Mouse (Mus musculus): Measurements from ENCODE around the gene Cdk13. TPM values are rescaled to one million over a fixed set of nuclear protein-coding genes. Genes with fewer than 3 reads are reported as not detected.

The Cdk13 gene
- polyA plus RNA-seq, 1 experiment from 2014 or later: 20.9 TPM

GRCm38 (mm10) chr13:17817226-17817625, 12.3 kb upstream of the Cdk13 start:
- Histone ChIP-seq H3K27me3 (replicated peaks; ENCODE audit: control insufficient read depth, insufficient read depth, low read length) (no peaks in the 10 kb centered on the region), H3K4me2 (ENCODE audit: low read length) (no peak overlapping the region), H3K9me3 (ENCODE audit: control insufficient read depth, low read length) (no peaks in the 10 kb centered on the region), H3K27ac (ENCODE audit: low read depth) (no peak overlapping the region), H3K4me1 (replicated peaks; ENCODE audit: control insufficient read depth, insufficient read depth, low read length) (no peaks in the 10 kb centered on the region), H3K36me3 (ENCODE audit: control insufficient read depth, insufficient read depth, low read length) (no peaks in the 10 kb centered on the region), H3K4me3 (ENCODE audit: low read depth, low read length) (no peak overlapping the region), H3K9ac (ENCODE audit: low read length) (no peak overlapping the region)
- no peak for ATAC-seq (replicated peaks; ENCODE audit: low FRiP score, low TSS enrichment, low read depth)
- 93% methylated on average over 2 of the region's 2 CpGs for WGBS
- DNase-seq (ENCODE audit: low spot score): no peak

DNA sequence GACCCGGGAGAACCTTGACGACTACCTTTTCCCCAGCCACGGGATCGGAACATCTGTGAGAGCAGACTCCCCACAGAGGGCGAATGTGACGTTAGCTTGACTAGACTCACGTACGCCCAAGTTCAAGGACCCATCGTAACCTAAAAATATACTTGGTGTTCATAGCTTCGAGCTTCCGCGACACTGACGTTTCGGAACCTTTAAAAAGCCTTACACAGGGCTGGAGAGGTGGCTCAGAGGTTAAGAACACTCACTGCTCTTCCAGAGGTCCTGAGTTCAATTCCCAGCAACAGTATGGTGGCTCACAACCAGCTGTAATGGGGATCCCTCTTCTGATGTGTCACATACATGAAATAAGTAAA, 698 bp upstream of the Cdk13 start:
- peak overlapping the region; percentile 94 for H3K9ac ChIP-seq (ENCODE audit: low read length)
- peak overlapping the region; percentile 73 for H3K4me2 ChIP-seq (ENCODE audit: low read length)
- no peak for ATAC-seq (replicated peaks; ENCODE audit: low FRiP score, low TSS enrichment, low read depth)
- H3K4me1 ChIP-seq (replicated peaks; ENCODE audit: control insufficient read depth, insufficient read depth, low read length): peaks cover 13% of the 10 kb centered on the region
- peak overlapping the region; percentile 97 for H3K27ac ChIP-seq (ENCODE audit: low read depth)
- DNase-seq (ENCODE audit: low spot score): no peak
- under 1% methylated on average over 14 of the region's 14 CpGs for WGBS
- H3K9me3 ChIP-seq (ENCODE audit: control insufficient read depth, low read length): no peaks in the 10 kb centered on the region
- H3K27me3 ChIP-seq (replicated peaks; ENCODE audit: control insufficient read depth, insufficient read depth, low read length): no peaks in the 10 kb centered on the region
- peaks cover 3% of the 10 kb centered on the region; the same call in 1 of the 2 replicates for H3K36me3 ChIP-seq (ENCODE audit: control insufficient read depth, insufficient read depth, low read length)
- peak overlapping the region; percentile 93 for H3K4me3 ChIP-seq (ENCODE audit: low read depth, low read length)

GRCm38 (mm10) chr13:17804058-17804841, 647 bp downstream of the Cdk13 start:
- WGBS: under 1% methylated on average over 76 of the region's 105 CpGs

DNA sequence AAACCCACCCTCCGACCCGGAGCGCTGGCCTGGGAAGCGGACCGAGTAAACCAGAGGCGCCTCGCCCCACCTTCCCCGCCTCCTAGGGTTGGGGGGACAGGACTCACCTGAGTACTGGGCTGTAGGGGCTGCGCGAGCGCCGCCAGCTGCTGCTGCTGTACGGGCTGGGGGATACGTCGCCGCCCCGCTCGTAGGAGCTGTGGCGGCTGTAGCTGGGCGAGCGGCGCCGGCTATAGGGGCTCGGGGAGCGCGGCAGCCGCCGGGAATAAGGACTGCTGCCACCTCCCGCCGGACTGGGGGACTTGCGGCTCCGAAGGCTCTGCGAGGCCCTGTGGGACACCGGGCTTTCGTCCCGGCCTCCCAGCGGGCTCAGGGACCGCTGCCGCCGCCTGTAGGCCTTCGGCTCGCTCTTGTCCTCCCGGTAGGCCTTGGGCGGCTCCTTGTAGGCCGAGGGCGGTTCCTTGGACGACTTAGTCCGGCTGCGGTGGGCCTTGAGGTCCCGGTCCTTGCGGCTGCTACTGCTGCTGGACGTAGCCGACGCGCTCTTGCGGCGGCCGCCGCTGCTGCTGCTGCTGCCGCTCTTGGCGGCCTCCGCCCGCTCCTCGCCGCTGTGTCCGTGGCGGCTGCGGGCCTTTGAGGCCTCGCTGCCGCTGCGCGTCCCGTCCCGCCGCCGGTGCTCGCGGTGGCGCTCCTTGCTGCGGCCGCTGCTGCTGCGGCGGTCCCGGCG, 1.4 kb downstream of the Cdk13 start:
- DNase-seq (ENCODE audit: low spot score): peak; percentile 88
- Histone ChIP-seq H3K9me3 (ENCODE audit: control insufficient read depth, low read length) (no peaks in the 10 kb centered on the region), H3K27ac (ENCODE audit: low read depth) (peak overlapping the region; percentile 97), H3K4me1 (replicated peaks; ENCODE audit: control insufficient read depth, insufficient read depth, low read length) (peaks cover 19% of the 10 kb centered on the region), H3K4me3 (ENCODE audit: low read depth, low read length) (peak overlapping the region; percentile 93), H3K9ac (ENCODE audit: low read length) (peak overlapping the region; percentile 94), H3K36me3 (ENCODE audit: control insufficient read depth, insufficient read depth, low read length) (peaks cover 13% of the 10 kb centered on the region; the same call in 1 of the 2 replicates), H3K4me2 (ENCODE audit: low read length) (peak overlapping the region; percentile 73), H3K27me3 (replicated peaks; ENCODE audit: control insufficient read depth, insufficient read depth, low read length) (no peaks in the 10 kb centered on the region)
- under 1% methylated on average over 74 of the region's 85 CpGs for WGBS
- peak; percentile 16 for ATAC-seq (replicated peaks; ENCODE audit: low FRiP score, low TSS enrichment, low read depth)

More at GRCm38 (mm10) chr13:17804058-17804841, 647 bp downstream of the Cdk13 start:
- Histone ChIP-seq H3K27ac (ENCODE audit: low read depth) (peak overlapping the region; percentile 97), H3K27me3 (replicated peaks; ENCODE audit: control insufficient read depth, insufficient read depth, low read length) (no peaks in the 10 kb centered on the region), H3K9ac (ENCODE audit: low read length) (peak overlapping the region; percentile 94), H3K36me3 (ENCODE audit: control insufficient read depth, insufficient read depth, low read length) (peaks cover 13% of the 10 kb centered on the region; the same call in 1 of the 2 replicates), H3K4me3 (ENCODE audit: low read depth, low read length) (peak overlapping the region; percentile 93), H3K4me2 (ENCODE audit: low read length) (peak overlapping the region; percentile 73), H3K4me1 (replicated peaks; ENCODE audit: control insufficient read depth, insufficient read depth, low read length) (peaks cover 19% of the 10 kb centered on the region), H3K9me3 (ENCODE audit: control insufficient read depth, low read length) (no peaks in the 10 kb centered on the region)
- DNase-seq (ENCODE audit: low spot score) (peak; percentile 81), ATAC-seq (replicated peaks; ENCODE audit: low FRiP score, low TSS enrichment, low read depth) (peak; percentile 33; the same call in 1 of the 2 replicates)

GRCm38 (mm10) chr13:17802880-17803279, 2.0 kb downstream of the Cdk13 start:
- no peak for ATAC-seq (replicated peaks; ENCODE audit: low FRiP score, low TSS enrichment, low read depth)
- H3K27ac ChIP-seq (ENCODE audit: low read depth): 0 out of 2 replicates have a peak overlapping the region, but pooled peaks have one; percentile 97
- H3K36me3 ChIP-seq (ENCODE audit: control insufficient read depth, insufficient read depth, low read length): peaks cover 13% of the 10 kb centered on the region; the same call in 1 of the 2 replicates

DNA sequence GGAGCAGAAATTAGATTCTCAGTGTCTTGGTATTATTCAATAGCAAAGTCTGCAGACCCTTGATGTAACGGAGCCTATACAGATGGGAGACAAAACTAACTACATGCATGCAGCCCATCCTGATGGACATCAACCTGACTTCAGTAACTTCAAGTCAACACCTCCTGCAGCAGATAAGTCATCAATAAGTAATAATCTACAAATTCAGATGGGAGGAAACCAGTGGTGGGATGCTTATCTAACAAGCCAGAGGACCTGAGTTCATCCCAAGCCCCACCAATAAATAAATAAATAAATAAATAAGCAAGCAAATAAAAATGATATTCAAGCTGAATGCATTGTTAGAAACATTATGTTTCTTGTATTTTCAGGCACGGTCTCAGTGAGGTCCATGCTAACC, 5.2 kb downstream of the Cdk13 start:
- H3K4me2 ChIP-seq (ENCODE audit: low read length): no peak overlapping the region
- WGBS: 92% methylated on average over 2 of the region's 2 CpGs
- ATAC-seq (replicated peaks; ENCODE audit: low FRiP score, low TSS enrichment, low read depth): no peak
- H3K9me3 ChIP-seq (ENCODE audit: control insufficient read depth, low read length): no peaks in the 10 kb centered on the region
- peaks cover 19% of the 10 kb centered on the region for H3K4me1 ChIP-seq (replicated peaks; ENCODE audit: control insufficient read depth, insufficient read depth, low read length)
- peaks cover 26% of the 10 kb centered on the region for H3K36me3 ChIP-seq (ENCODE audit: control insufficient read depth, insufficient read depth, low read length)
- no peak overlapping the region for H3K4me3 ChIP-seq (ENCODE audit: low read depth, low read length)
- H3K9ac ChIP-seq (ENCODE audit: low read length): no peak overlapping the region
- H3K27me3 ChIP-seq (replicated peaks; ENCODE audit: control insufficient read depth, insufficient read depth, low read length): no peaks in the 10 kb centered on the region
- DNase-seq (ENCODE audit: low spot score): no peak
- H3K27ac ChIP-seq (ENCODE audit: low read depth): no peak overlapping the region

More at GRCm38 (mm10) chr13:17802880-17803279, 2.0 kb downstream of the Cdk13 start:
- DNase-seq (ENCODE audit: low spot score): no peak
- Histone ChIP-seq H3K4me2 (ENCODE audit: low read length) (peak overlapping the region; percentile 73), H3K4me3 (ENCODE audit: low read depth, low read length) (peak overlapping the region; percentile 93), H3K9me3 (ENCODE audit: control insufficient read depth, low read length) (no peaks in the 10 kb centered on the region), H3K27me3 (replicated peaks; ENCODE audit: control insufficient read depth, insufficient read depth, low read length) (no peaks in the 10 kb centered on the region), H3K4me1 (replicated peaks; ENCODE audit: control insufficient read depth, insufficient read depth, low read length) (peaks cover 19% of the 10 kb centered on the region), H3K9ac (ENCODE audit: low read length) (peak overlapping the region; percentile 94)
- WGBS: 4% methylated on average over 3 of the region's 3 CpGs

DNA sequence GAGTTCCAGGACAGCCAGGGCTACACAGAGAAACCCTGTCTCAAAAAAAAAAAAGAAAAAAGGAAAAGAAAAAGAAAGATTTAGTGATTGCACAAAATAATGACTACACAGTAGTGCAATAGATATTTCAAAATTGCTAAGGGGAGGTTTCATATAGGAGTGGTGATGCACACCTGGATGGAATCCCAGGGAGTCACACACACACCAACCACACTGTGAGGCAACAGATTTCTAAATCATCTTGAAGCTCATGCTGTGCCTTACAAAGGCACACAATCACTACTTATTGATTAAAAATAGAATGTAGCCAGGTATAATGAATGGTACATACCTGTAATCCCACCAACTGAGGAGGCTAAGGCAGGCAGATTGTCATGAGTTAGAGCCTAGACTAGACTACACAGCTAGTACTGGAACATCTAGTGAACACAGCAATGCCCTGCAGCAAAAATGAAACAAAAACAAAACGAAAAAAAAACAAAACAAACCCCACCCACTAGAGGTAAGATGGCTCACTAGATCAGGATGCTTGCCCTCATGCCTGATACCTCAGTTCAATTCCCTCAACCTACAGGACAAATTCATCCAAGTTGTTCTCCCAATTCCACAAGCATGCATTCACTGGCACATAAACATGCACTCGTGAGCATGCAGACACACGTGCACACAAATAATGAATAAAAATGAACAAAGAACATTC, 9.0 kb downstream of the Cdk13 start:
- Histone ChIP-seq H3K4me1 (replicated peaks; ENCODE audit: control insufficient read depth, insufficient read depth, low read length) (peaks cover 9% of the 10 kb centered on the region; the same call in 1 of the 2 replicates), H3K9ac (ENCODE audit: low read length) (no peak overlapping the region), H3K4me3 (ENCODE audit: low read depth, low read length) (no peak overlapping the region), H3K4me2 (ENCODE audit: low read length) (no peak overlapping the region), H3K36me3 (ENCODE audit: control insufficient read depth, insufficient read depth, low read length) (peaks cover 29% of the 10 kb centered on the region), H3K27me3 (replicated peaks; ENCODE audit: control insufficient read depth, insufficient read depth, low read length) (no peaks in the 10 kb centered on the region), H3K27ac (ENCODE audit: low read depth) (no peak overlapping the region), H3K9me3 (ENCODE audit: control insufficient read depth, low read length) (no peaks in the 10 kb centered on the region)
- DNase-seq (ENCODE audit: low spot score) (no peak), ATAC-seq (replicated peaks; ENCODE audit: low FRiP score, low TSS enrichment, low read depth) (no peak)
- WGBS: 88% methylated on average over 3 of the region's 3 CpGs

- Histone ChIP-seq H3K4me3 (ENCODE audit: low read depth, low read length) (no peak overlapping the region), H3K4me2 (ENCODE audit: low read length) (no peak overlapping the region), H3K36me3 (ENCODE audit: control insufficient read depth, insufficient read depth, low read length) (no peaks in the 10 kb centered on the region), H3K9ac (ENCODE audit: low read length) (no peak overlapping the region), H3K9me3 (ENCODE audit: control insufficient read depth, low read length) (no peaks in the 10 kb centered on the region), H3K4me1 (replicated peaks; ENCODE audit: control insufficient read depth, insufficient read depth, low read length) (no peaks in the 10 kb centered on the region), H3K27ac (ENCODE audit: low read depth) (no peak overlapping the region), H3K27me3 (replicated peaks; ENCODE audit: control insufficient read depth, insufficient read depth, low read length) (no peaks in the 10 kb centered on the region)
- 90% methylated on average over 5 of the region's 5 CpGs for WGBS
- ATAC-seq (replicated peaks; ENCODE audit: low FRiP score, low TSS enrichment, low read depth) (no peak), DNase-seq (ENCODE audit: low spot score) (no peak)
Measured at GRCm38 (mm10) chr13:17783643-17784042, 21.3 kb downstream of the Cdk13 start.
